Mouse (Mus musculus): ENCODE measurements around the gene Taar8b.
"Not testable (repeated sequence)": the region's sequence is repeated elsewhere in the genome, so short reads cannot be mapped to it uniquely, and the experiment has no call there.

Gene Taar8b

GRCm38 (mm10) chr10:24092194-24092593 lies at the start of gene Taar8b:
TSS of gene Taar8b (minus strand) at chr10:24092294.
- DNase-seq (ENCODE audit: low spot score) = no peak

GRCm38 (mm10) chr10:24138623-24139261 lies 46.6 kb upstream of the Taar8b start:
- DNase-seq (ENCODE audit: low spot score) = no peak

- no peak for DNase-seq (ENCODE audit: low spot score)
These were observed 42.1 kb upstream of the Taar8b start for GRCm38 (mm10) chr10:24134071-24134645.

GRCm38 (mm10) chr10:24133132-24133531 lies 41.0 kb upstream of the Taar8b start:
- no peak for DNase-seq (ENCODE audit: low spot score)

GRCm38 (mm10) chr10:24132273-24132672 lies 40.2 kb upstream of the Taar8b start:
- DNase-seq (ENCODE audit: low spot score) = no peak

GRCm38 (mm10) chr10:24131451-24132262 lies 39.6 kb upstream of the Taar8b start:
- DNase-seq (ENCODE audit: low spot score) = no peak

- DNase-seq (ENCODE audit: low spot score) = no peak
These were observed 19.2 kb upstream of the Taar8b start for GRCm38 (mm10) chr10:24111116-24111778.

GRCm38 (mm10) chr10:24109434-24109833 lies 17.3 kb upstream of the Taar8b start, which contains the start of gene Taar9:
TSS of gene Taar9 (minus strand) at chr10:24109534.
- not testable (repeated sequence) for DNase-seq (ENCODE audit: low spot score)

- no peak for DNase-seq (ENCODE audit: low spot score)
These were observed 16.1 kb upstream of the Taar8b start for GRCm38 (mm10) chr10:24108236-24108635.

- DNase-seq (ENCODE audit: low spot score) = no peak
These were observed 15.7 kb upstream of the Taar8b start for GRCm38 (mm10) chr10:24107747-24108146.

- not testable (repeated sequence) for DNase-seq (ENCODE audit: low spot score)
These were observed 11.2 kb upstream of the Taar8b start for GRCm38 (mm10) chr10:24103299-24103698.

GRCm38 (mm10) chr10:24101812-24102211 lies 9.7 kb upstream of the Taar8b start, which contains the start of gene Taar8c:
TSS of gene Taar8c (minus strand) at chr10:24101912.
- DNase-seq (ENCODE audit: low spot score) = not testable (repeated sequence)

- not testable (repeated sequence) for DNase-seq (ENCODE audit: low spot score)
These were observed 4.9 kb upstream of the Taar8b start for GRCm38 (mm10) chr10:24097010-24097409.

- DNase-seq (ENCODE audit: low spot score) = no peak
These were observed 4.9 kb downstream of the Taar8b start for GRCm38 (mm10) chr10:24087168-24087567.

- DNase-seq (ENCODE audit: low spot score) = no peak
These were observed 5.5 kb downstream of the Taar8b start for GRCm38 (mm10) chr10:24086555-24086954.

GRCm38 (mm10) chr10:24085936-24086335 lies 6.2 kb downstream of the Taar8b start:
- DNase-seq (ENCODE audit: low spot score) = no peak

- no peak for DNase-seq (ENCODE audit: low spot score)
These were observed 11.9 kb downstream of the Taar8b start for GRCm38 (mm10) chr10:24080166-24080565.

- not testable (repeated sequence) for DNase-seq (ENCODE audit: low spot score)
These were observed 15.9 kb downstream of the Taar8b start, which contains the start of gene Taar8a for GRCm38 (mm10) chr10:24076200-24076599. TSS of gene Taar8a (plus strand) at chr10:24076500.

GRCm38 (mm10) chr10:24074751-24075150 lies 17.3 kb downstream of the Taar8b start:
- DNase-seq (ENCODE audit: low spot score) = not testable (repeated sequence)

- DNase-seq (ENCODE audit: low spot score) = no peak
These were observed 33.1 kb downstream of the Taar8b start for GRCm38 (mm10) chr10:24058986-24059385.

- no peak for DNase-seq (ENCODE audit: low spot score)
These were observed 40.1 kb downstream of the Taar8b start for GRCm38 (mm10) chr10:24052039-24052438.

GRCm38 (mm10) chr10:24049210-24049609 lies 42.9 kb downstream of the Taar8b start, which contains the start of gene Taar7f:
TSS of gene Taar7f (plus strand) at chr10:24049510.
- DNase-seq (ENCODE audit: low spot score) = no peak
